Mouse (Mus musculus): ENCODE results near the gene Mindy1. TPM values are rescaled to one million over a fixed set of nuclear protein-coding genes. Genes with fewer than 3 reads are reported as not detected.

Mindy1 gene
- total and polyA plus RNA-seq, 3 experiments = 5.0 to 14.4 (median 5.4) TPM

DNA sequence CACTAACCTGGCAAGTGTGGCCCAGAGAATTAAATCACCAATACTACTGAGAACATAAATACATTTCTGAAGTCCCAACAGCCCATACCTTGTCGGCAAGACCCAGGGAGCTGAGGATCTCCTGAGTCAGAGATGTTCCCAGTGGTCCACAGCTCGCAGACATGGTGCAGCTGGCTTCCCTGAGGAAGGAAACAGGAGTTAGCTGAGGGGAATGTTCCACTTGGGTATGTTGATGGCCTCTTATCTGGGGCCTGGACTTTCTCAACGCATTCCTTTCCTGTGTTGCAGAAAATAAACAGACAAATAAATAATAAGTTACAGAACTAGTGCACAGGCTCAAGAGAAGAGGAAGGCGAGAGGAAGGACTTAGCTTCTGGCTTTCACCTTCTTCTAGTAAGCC lies 25.1 kb downstream of the Mindy1 start:
- H3K36me3 ChIP-seq (replicated peaks in 1 of 2; ENCODE audit: control insufficient read depth in 1 of 2, insufficient read depth in 1 of 2, low read length in 1 of 2) = peaks cover 0 to 37% of the 10 kb centered on the region in 2 experiments
- TF ChIP-seq SIN3A (IDR thresholded peaks at IDR 0.05; ENCODE audit: low read length) (no peak), POLR2A (IDR thresholded peaks at IDR 0.05; ENCODE audit: low read depth, low read length) (no peak), MYC (IDR thresholded peaks at IDR 0.05; ENCODE audit: low read depth, low read length) (no peak), USF1 (IDR thresholded peaks at IDR 0.05; ENCODE audit: low read depth, low read length) (no peak), UBTF (IDR thresholded peaks at IDR 0.05; ENCODE audit: low read depth, low read length) (no peak), MAFK (IDR thresholded peaks at IDR 0.05; ENCODE audit: insufficient replicate concordance, low read length) (no peak), JUN (IDR thresholded peaks at IDR 0.05; ENCODE audit: insufficient read depth, low read depth, low read length) (no peak)
- no peak overlapping the region for H3K27ac ChIP-seq (ENCODE audit: insufficient read depth, low read depth)
- in situ Hi-C loops (cut with MboI; ENCODE audit: low pct_ligation_motif_present, low pct_unique_long_range_greater_than_20kb, low sequenced_read_pairs) (no loop called here), dilution Hi-C loops (cut with MboI; ENCODE audit: extremely low pct_ligation_motif_present, extremely low pct_unique_long_range_greater_than_20kb, low sequenced_read_pairs) (no loop called here)
- H3K79me2 ChIP-seq (replicated peaks; ENCODE audit: control insufficient read depth, extremely low read depth, insufficient read depth, poor library complexity, severe bottlenecking) = no peaks in the 10 kb centered on the region
- no peaks in the 10 kb centered on the region for H3K27me3 ChIP-seq (replicated peaks)
- no peak overlapping the region for H3K4me2 ChIP-seq (ENCODE audit: insufficient read depth, low read depth, poor library complexity, severe bottlenecking)
- DNase-seq (ENCODE audit: extremely low read depth) = no peak
- peaks cover 0 to under 1% of the 10 kb centered on the region in 2 experiments; a peak in 1 of 4 replicates for H3K4me1 ChIP-seq (ENCODE audit: control insufficient read depth in 1 of 2, insufficient read depth in 2 of 2)
- no peak overlapping the region for H3K4me3 ChIP-seq (replicated peaks in 1 of 3; ENCODE audit: low read depth in 2 of 3, low read length in 2 of 3, poor library complexity in 1 of 3)
- no peak overlapping the region for H3K9ac ChIP-seq (ENCODE audit: insufficient read depth, low read depth)
- H3K9me3 ChIP-seq (replicated peaks; ENCODE audit: low read length) = no peaks in the 10 kb centered on the region

DNA sequence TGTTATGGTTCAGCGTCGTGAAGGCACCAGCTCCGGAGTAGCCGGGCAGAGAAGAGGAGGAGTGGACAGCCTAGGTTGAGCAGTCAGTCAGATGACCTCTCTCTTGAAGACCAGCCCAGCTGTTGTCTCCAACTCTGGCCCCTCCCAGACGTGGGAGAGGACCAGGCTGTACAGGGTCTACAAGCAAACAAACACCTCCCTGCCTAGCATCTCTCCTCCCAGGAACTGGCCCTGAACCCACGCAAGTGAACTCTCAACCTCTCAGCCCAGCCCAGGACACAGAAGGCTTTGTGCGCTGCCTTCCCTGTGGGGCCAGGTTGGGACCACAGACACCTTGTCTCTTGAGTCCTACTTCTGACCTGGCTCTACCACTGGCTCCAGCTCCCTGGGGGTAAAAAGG lies 26.0 kb downstream of the Mindy1 start, which contains the start of gene Anxa9:
Anxa9 (minus strand) TSS at position 77 of the 400 bp plus-strand sequence.
- in situ Hi-C loops (cut with MboI; ENCODE audit: low pct_ligation_motif_present, low pct_unique_long_range_greater_than_20kb, low sequenced_read_pairs) (no loop called here), dilution Hi-C loops (cut with MboI; ENCODE audit: extremely low pct_ligation_motif_present, extremely low pct_unique_long_range_greater_than_20kb, low sequenced_read_pairs) (no loop called here)
- Histone ChIP-seq H3K4me3 (replicated peaks in 1 of 3; ENCODE audit: low read depth in 2 of 3, low read length in 2 of 3, poor library complexity in 1 of 3) (no peak within 1 kb of the TSS), H3K36me3 (replicated peaks in 1 of 2; ENCODE audit: control insufficient read depth in 1 of 2, insufficient read depth in 1 of 2, low read length in 1 of 2) (peaks cover 0 to 34% of the 10 kb centered on the region in 2 experiments), H3K4me2 (ENCODE audit: insufficient read depth, low read depth, poor library complexity, severe bottlenecking) (no peak within 1 kb of the TSS), H3K9me3 (replicated peaks; ENCODE audit: low read length) (no peaks in the 10 kb centered on the region), H3K79me2 (replicated peaks; ENCODE audit: control insufficient read depth, extremely low read depth, insufficient read depth, poor library complexity, severe bottlenecking) (no peaks in the 10 kb centered on the region), H3K27ac (ENCODE audit: insufficient read depth, low read depth) (no peak within 1 kb of the TSS), H3K4me1 (ENCODE audit: control insufficient read depth in 1 of 2, insufficient read depth in 2 of 2) (peaks cover 3 to 9% of the 10 kb centered on the region in 2 experiments), H3K27me3 (replicated peaks) (no peaks in the 10 kb centered on the region), H3K9ac (ENCODE audit: insufficient read depth, low read depth) (no peak within 1 kb of the TSS)
- DNase-seq (ENCODE audit: extremely low read depth) = no peak
- no peak for TF ChIP-seq ZC3H11A (IDR thresholded peaks at IDR 0.05; ENCODE audit: low read depth, low read length)
- no peak for TF ChIP-seq POLR2AphosphoS2 (IDR thresholded peaks at IDR 0.05; ENCODE audit: low read depth, low read length)
- no peak for TF ChIP-seq JUN (IDR thresholded peaks at IDR 0.05; ENCODE audit: insufficient read depth, low read depth, low read length)
- no peak for TF ChIP-seq EP300 (IDR thresholded peaks at IDR 0.05; ENCODE audit: low read length)
- TF ChIP-seq CTCF (conservative IDR thresholded peaks at IDR 0.05 in 1 of 2, IDR thresholded peaks at IDR 0.05 in 1 of 2; ENCODE audit: low read depth in 2 of 2, low read length in 2 of 2) = no peak
- TF ChIP-seq TCF12 (IDR thresholded peaks at IDR 0.05; ENCODE audit: low read depth, low read length) = no peak
- TF ChIP-seq ETS1 (conservative IDR thresholded peaks at IDR 0.05; ENCODE audit: low read depth, low read length) = no peak
- TF ChIP-seq NELFE (IDR thresholded peaks at IDR 0.05; ENCODE audit: low read depth, low read length) = no peak
- TF ChIP-seq MAZ (IDR thresholded peaks at IDR 0.05; ENCODE audit: low read depth, low read length) = no peak
- TF ChIP-seq BHLHE40 (IDR thresholded peaks at IDR 0.05; ENCODE audit: low read depth, low read length) = no peak
- no peak for TF ChIP-seq CHD2 (IDR thresholded peaks at IDR 0.05; ENCODE audit: low read length)
- no peak for TF ChIP-seq ZNF384 (IDR thresholded peaks at IDR 0.05; ENCODE audit: low read depth, low read length)
- no peak for TF ChIP-seq MXI1 (IDR thresholded peaks at IDR 0.05; ENCODE audit: low read depth, low read length)
- TF ChIP-seq MYC (IDR thresholded peaks at IDR 0.05; ENCODE audit: low read depth, low read length) = no peak
- no peak for TF ChIP-seq RAD21 (IDR thresholded peaks at IDR 0.05; ENCODE audit: low read depth, low read length)
- TF ChIP-seq JUND (conservative IDR thresholded peaks at IDR 0.05; ENCODE audit: low read depth, low read length) = no peak
- TF ChIP-seq SMC3 (IDR thresholded peaks at IDR 0.05; ENCODE audit: low read depth, low read length) = no peak
- no peak for TF ChIP-seq ZKSCAN1 (IDR thresholded peaks at IDR 0.05; ENCODE audit: borderline replicate concordance, low read depth, low read length)
- TF ChIP-seq USF1 (IDR thresholded peaks at IDR 0.05; ENCODE audit: low read depth, low read length) = no peak
